Mouse (Mus musculus) midbrain, embryonic 11.5 days (tissue): Measurements from ENCODE around the gene Muc3a. TPM values are rescaled to one million over a fixed set of nuclear protein-coding genes. Genes with fewer than 3 reads are reported as not detected.

Source experiments
- polyA plus RNA-seq: library from polyadenylated mRNA; unstranded; fragments of >200 nt; fragmentation: Nextera tagmentation; extraction: Ambion mirVana; gene quantifications from 2 replicates; pipeline ENCODE4 v1.2.1, GENCODE M21; 2014

Gene Muc3a
- polyA plus RNA-seq, 1 experiment from 2014 or later = not detected

Other genes starting within 250 kb of the Muc3a start
- gene Cldn15, start 245.8 kb downstream of the Muc3a start, polyA plus RNA-seq = 0.22 and 0.26 TPM in 2 replicates
- 21.4 and 23.1 TPM in 2 replicates for gene Plod3, start 225.4 kb downstream of the Muc3a start, polyA plus RNA-seq
- 91.1 and 92.1 TPM in 2 replicates for gene Znhit1, start 224.4 kb downstream of the Muc3a start, polyA plus RNA-seq
- gene Vgf, start 186.0 kb downstream of the Muc3a start, polyA plus RNA-seq = 0.40 and 0.59 TPM in 2 replicates
- 176 and 192 TPM in 2 replicates for gene Ap1s1, start 166.3 kb downstream of the Muc3a start, polyA plus RNA-seq
- not detected in 2 replicates for gene Serpine1, start 140.1 kb downstream of the Muc3a start, polyA plus RNA-seq
- 4.5 and 4.8 TPM in 2 replicates for gene Trim56, start 96.2 kb downstream of the Muc3a start, polyA plus RNA-seq
- not detected in 2 replicates for gene Muc3, start 63.1 kb downstream of the Muc3a start, polyA plus RNA-seq
- gene Ache, start 75.1 kb upstream of the Muc3a start, polyA plus RNA-seq = 3.6 and 4.0 TPM in 2 replicates
- 7.5 and 7.9 TPM in 2 replicates for gene Ufsp1, start 82.2 kb upstream of the Muc3a start, polyA plus RNA-seq
- gene Srrt, start 95.3 kb upstream of the Muc3a start, polyA plus RNA-seq = 151 and 154 TPM in 2 replicates
- gene Trip6, start 102.0 kb upstream of the Muc3a start, polyA plus RNA-seq = 28.0 and 34.1 TPM in 2 replicates
- 5.8 TPM in 2 replicates for gene Slc12a9, start 121.2 kb upstream of the Muc3a start, polyA plus RNA-seq
- gene Ephb4, start 137.7 kb upstream of the Muc3a start, polyA plus RNA-seq = 19.0 and 20.8 TPM in 2 replicates